Mouse (Mus musculus): ENCODE results near the gene Gm12169.

GRCm38 (mm10) chr11:46479311-46479710 is 44.7 kb upstream of the Gm12169 start:
- TF ChIP-seq GATA1 (IDR thresholded peaks at IDR 0.05; ENCODE audit: borderline replicate concordance, low read length) (no peak), FLI1 (IDR thresholded peaks at IDR 0.05; ENCODE audit: low read length) (no peak)
